Mouse (Mus musculus) spleen, postnatal 4 days (tissue): ENCODE results near the gene Tmem53.
"Not testable (repeated sequence)": the region's sequence is repeated elsewhere in the genome, so short reads cannot be mapped to it uniquely, and the experiment has no call there.

ENCODE experiments used
- DNase-seq, 2 experiments: peaks; one replicate each; pipeline ENCODE4 v3.0.0; 2022; ENCODE audit warnings: low spot score in 2 of 2

Tmem53 gene

DNA sequence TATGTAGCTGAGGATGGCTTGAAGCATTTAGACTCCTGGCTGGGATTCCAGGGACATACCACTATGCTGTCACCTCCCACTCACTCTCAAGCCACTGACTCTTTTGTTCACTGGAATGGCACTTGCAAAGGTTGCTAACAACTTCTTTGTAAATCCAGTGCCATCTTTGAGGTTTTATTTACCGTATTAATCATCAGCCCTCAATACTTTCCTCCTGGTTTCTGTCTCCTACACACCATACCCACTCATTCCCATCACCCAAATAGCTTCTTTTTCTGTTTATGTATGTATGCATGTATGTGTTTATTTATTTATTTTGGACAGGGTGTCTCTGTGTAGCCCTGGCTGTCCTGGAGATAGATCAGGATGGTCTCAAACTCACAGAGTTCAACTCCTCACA, 769 bp upstream of the Tmem53 start:
- no peak for DNase-seq

DNA sequence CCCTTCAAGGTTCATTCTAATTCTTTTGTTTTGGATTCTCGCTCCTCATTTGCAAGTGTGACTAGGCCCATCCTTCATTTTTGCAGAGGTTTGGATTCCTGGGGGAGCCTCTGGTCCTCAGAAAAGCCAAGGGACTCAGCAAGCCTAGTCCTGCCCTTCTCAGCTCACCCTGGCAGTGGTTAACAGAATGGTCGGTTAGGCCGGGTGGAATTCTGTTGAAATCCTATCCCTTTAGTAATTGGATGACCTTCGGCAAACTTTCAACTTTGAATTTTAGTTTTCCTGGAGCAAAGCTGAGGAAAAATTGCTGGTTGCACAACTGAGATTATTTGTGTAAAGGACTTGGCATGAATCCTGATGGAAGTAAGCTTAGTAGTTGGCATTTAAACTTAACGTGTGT, 600 bp downstream of the Tmem53 start:
- DNase-seq: no peak

DNA sequence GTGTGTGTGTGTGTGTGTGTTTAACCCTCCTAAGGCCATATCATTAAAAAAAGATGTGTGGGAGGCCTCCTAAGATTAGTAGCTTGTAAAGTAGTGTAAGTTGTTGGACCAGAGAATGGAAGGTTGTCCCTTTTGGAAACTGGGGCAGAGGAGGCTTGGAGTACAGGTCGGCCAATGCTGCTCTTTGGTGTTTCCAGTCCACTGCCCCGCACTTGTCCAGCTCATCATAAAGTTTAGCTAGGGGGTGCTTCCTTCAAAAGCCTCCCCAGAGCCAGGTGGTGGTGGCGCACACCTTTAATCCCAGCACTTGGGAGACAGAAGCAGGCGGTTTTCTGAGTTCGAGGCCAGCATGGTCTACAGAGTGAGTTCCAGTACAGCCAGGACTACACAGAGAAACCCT, 1.0 kb downstream of the Tmem53 start:
- no peak for DNase-seq

DNA sequence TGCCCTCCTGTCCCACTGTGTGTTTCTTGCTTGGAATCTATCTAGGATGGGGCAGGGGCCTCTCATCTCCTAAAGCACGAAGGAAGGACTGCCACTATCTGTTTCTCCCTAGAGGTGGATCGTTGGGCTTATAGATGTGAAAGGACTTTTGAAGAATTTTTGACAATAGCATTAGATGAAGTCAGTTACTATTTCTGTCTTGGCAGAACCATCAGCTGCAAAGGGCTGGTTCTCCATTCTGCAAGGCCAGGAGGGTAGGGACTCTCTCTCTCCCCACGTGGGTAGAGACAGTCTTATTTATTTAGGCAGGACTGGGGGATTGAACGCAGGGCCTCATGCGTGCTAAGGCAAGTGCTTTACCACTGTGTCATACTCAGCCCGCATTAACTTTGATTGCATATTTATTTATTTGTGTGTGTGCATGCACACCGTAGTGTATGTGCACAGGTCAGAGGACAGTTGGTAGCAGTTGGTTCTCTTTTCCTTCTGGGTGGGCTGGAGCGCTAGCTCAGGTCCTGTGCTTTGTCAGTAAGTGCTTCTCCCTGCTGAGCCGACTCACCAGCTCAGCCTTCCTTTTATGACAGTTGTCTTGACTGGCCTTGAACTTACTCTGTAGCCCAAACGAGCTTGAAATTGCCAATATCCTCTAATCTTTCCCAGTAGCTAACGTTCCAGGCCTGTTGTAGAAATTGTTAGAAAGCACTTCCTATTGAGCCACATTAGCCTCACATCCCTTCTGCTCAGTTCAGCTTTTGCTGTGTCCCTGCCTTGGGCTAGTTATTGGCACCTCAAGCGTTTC, 1.7 kb downstream of the Tmem53 start:
- no peak for DNase-seq

DNA sequence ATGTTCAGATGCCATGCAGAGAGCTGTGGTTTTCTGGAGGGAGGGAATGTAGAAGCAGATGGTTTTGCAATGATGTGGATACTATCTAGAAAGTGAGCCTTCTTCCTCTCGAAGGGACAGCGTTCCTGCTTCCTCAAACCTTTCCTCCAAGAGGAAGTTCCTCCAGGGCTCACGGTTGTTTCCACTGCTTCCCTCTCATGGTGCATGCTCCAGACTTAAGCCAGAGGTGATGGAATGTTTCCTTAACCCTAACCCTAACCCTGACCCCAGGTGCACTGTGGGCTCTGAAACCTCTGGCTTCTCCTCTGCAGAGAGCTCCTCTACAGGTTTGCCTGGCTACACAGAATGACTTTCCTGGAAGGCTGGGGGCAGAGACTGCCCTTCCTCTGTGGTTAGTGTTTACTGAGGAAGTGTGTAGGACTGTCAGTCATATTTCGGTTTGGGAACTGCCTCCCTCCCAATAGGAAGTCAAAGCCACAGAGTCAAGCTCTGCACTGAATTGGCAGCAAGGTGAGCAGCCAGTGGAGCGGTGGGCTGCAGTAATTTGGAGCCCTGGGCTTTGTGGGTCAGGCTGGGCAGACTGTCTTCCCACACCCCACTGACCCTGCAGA, 2.4 kb downstream of the Tmem53 start:
- no peak for DNase-seq

DNA sequence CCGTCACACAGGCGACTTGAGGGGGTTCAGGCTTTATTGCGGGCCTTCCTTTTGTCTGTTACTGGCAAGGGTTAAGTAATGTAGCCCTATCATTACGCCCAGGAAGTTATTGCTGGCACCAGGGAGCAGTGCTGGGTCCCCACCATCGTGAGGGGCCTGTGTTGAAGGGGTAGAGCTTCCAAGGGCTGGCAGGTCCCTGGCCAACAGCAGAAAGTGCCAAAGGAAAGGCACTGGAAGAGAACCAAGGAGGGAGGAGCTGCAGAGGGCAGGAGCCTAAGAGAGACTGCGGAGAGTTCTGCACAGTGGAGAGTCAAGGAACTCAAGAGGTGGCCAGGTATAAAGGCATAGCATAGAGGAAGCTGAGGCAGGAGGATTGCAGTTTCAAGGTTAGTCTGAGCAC, 2.9 kb downstream of the Tmem53 start:
- DNase-seq: no peak

DNA sequence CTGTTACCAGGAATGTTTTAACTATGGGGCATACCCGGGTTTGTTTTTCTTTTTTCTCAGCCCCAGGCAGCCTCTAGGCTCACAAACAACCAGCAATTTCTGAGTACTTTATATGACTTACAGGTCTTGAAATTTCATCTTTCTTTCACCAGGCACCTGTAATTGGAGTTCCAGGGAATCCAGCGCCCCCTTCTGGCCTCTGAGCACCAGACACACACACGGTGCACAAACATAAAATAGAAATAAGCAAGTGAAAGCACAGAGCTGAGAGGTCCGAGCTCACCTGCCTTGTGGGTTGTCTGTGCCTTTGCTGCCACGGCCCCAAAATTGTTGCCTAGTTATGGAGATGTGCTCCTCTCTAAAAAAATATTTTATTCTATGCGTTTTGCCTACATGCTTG, 8.2 kb downstream of the Tmem53 start:
- DNase-seq: not testable (repeated sequence)

DNA sequence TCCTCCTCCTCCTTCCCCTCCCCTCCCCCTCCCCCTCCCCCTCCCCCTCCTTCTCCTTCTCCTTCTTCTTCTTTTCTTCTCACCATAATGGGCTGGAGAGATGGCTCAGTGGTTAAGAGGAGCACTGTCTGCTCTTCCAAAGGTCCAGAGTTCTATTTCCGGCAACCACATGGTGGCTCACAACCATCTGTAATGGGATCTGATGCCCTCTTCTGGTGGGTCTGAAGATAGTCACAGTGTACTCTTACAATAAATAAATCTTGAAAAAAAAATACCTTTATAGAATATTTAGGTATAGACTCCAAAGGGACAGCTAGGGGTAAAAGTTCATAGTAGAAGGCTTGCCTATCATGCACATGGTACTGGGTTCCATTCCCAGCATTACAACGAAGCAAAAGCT, 9.5 kb downstream of the Tmem53 start:
- DNase-seq: no peak

DNA sequence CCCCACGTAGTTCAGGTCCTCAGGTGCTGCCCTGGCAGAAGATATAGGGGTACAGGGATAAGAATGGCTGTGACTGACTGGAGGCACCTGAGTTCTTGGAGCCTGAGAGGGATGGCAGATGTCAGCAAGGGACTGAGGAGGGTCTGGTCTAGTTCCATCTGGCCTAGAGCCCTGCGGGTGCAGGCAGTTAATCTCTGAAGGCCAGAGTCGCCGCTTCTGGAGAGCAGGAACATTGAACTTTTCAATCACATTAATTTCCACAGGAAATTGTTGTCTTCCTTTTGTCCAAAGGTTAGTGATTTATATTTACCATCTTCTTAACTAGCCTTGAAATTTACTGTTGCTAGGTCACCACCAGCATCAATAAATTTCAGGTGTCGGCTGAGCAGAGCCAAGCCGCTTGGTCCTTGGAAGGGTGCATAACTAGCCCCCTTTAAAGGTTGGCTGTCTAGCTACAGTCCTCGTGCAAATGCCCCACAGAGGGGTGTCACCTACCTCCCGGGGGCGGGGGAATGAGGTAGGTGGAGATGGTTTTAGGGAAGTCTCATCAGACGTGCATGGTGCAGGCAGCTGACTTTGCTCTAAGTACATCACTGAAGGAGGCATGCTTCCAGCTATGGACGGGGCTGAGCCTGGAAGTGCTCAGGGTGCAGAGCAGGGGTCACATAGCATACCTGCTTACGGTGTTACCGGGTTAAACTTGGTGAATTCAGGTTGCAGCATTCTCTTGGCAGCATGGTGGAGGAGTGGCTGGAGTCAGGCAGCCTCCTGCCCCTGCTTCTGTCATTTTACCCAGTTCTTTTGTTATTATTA, 10.6 kb downstream of the Tmem53 start:
- DNase-seq: peak in 1 of 2 experiments; percentile 11

DNA sequence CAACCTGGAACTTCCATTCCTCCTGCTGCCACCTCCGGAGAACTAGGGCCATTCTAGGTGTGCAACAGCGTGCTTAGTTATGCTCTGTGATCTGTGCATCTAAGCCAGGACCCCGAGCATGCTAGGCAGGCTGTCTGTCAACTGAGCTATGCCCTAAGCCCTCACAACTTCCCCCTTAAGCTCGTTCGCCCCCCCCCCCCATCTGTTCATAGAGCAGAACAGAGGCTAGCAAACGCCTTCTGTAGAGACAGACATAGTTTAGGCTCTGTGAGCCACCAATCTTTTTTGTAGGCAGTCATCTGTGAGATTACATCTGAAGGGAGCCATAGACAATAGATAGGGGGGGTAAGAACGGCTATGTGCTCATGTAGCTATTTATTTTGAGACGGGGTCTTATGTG, 11.2 kb downstream of the Tmem53 start:
- DNase-seq: no peak

DNA sequence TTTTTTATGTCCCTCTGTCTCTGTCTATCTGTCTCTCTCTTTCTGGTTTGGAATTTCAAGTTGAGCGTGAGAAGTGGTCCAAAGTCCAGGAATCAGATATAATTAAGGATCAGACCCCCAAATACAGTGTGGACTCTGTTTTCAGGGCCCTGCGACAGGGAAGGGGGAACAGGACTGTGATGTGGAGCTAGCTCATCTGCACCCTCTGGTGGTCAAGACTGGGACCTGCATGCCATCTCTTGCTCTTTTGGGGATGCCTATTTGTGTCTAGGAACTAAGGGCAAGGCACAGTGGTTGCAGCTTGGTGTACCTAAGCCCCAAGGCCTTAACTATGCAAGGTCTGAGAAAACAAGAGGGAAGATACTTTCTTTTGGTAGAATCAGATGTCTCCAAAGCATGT, 15.5 kb downstream of the Tmem53 start:
- DNase-seq: peak; percentile 74 to 87

DNA sequence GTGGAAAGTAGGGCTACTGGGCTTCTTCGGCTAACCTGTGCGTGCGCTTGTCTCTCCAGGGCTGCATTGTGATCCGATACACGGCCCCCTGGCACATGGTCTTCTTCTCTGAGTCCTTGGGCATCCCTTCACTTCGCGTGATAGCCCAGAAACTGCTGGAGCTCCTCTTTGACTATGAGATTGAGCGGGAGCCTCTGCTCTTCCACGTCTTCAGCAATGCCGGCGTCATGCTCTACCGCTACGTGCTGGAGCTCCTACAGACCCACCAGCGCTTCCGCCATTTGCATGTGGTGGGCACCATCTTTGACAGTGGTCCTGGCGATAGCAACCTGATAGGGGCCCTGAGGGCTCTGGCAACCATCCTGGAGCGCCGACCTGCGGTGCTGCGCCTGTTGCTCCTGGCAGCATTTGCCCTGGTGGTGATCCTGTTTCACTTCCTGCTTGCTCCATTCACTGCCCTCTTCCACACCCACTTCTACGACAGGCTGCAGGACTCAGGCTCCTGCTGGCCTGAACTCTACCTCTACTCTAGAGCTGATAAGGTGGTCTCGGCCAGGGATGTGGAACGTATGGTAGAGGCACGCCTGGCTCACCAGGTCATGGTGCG, 16.2 kb downstream of the Tmem53 start:
- no peak for DNase-seq

DNA sequence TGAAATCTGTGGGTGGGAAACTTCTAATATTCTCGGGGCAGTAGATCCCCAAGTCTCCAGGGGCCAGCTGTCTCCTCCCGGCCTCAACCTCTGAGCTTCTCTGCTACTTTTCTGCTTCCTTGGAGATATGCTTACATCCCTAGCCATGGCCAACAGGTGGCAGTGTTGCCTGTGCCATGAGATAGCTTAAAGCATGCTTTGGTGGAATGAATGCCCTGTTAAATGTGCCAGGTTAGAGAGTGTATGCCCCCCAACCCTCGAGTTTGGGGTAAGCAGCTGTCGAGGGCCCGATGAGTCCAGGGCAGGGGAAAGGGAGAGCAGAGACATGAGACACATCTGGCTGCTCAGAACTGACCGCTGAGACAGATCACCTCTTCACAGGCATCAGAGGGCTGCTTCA, 18.5 kb downstream of the Tmem53 start:
- peak; percentile 69 to 85 for DNase-seq

DNA sequence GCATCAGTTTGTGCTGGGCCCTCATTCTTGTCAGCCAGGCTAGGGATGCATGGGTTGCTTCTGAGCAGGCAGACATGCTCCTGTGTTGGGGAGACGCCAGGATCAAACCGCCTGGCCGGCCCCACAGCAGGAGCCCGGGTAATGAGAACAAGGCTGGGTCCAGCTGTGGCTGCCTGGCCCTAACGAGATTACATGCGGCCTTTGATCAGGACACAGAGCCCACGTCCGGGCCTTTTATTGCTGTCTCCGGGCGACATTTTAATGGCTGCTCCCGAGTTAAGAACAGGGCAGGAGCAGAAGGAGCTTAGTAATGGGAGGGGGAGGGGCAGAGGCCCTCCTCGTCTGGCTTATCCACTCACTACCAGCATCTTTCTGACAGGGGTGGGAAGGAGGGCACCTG, 20.7 kb downstream of the Tmem53 start:
- no peak for DNase-seq

DNA sequence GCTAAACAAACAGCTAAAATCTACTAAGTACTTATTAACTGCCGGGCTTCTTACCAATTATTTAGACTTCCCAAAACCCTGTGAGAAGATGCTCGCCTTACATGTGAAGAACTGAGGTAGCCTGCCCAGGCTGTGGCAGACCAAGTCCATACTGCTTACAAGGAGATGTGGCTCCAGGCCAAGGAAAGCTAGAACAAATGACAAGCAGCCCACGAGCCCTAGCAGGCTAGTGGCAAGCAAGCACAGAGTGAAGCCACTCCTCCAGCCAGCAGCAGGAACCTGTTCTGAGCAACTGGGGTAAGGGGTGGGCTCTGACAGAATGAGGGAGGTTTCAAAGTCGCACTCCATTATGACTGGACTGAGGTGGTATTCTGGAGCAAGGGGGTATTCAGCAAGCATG, 23.0 kb downstream of the Tmem53 start:
- no peak for DNase-seq

DNA sequence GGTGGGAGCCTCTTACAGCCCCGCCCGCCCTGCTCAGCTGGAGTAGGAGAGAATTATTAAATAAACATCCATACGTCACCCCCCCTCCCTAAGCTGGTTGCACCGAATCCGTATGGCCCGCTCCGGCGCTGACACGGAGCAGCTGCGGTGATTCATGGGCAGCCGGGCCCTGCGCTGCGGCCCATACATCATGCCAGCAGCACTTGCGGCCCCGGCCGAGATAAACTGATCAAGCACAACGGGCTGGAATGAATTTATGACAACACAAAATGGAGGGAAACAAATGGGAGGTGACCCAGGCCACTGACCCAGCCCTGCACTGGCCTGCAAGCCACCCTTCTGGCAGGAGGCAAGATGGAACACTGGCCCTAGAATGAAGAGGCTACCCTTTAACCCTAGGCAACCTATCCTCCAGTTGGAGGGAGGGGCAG, 24.5 kb downstream of the Tmem53 start:
- no peak for DNase-seq

DNA sequence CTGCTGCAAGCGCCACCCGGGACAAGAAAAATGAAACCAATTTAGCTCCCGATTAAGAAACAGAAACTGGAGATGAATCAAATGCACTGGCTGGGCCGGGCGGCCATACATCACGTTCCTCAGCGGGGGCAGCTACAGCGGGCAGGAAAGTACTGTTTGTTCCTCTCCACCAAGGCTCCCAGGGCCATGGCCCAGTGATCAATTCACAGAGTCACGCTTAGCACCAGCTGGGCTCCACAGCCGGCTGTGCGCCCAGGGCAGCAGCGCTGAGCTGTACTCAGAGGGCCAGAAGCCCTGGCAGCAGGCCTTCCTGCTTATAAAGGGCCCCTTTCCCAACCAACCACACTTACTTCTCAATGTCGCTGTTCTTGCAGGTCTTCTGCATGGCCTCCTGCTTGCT, 25.3 kb downstream of the Tmem53 start:
- DNase-seq: no peak

DNA sequence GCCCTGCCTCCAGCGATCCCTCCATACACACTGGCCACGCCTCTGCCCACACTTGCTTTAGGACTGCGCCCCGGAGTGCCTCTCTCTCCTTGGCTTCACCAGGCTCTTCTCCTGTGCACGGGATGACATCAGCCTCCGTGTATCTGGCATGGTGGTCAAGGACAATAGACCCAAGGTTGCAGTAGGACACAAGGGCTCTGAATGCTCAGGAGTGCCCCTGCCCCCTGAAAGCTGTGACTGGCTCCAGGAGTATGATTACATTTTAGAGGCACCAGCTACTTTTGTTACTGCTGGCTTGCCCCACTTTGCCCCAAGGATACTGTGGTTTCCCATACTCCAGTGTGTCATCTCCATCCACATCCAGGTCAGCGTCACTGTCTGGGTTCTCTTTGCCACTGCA, 25.9 kb downstream of the Tmem53 start:
- no peak for DNase-seq

DNA sequence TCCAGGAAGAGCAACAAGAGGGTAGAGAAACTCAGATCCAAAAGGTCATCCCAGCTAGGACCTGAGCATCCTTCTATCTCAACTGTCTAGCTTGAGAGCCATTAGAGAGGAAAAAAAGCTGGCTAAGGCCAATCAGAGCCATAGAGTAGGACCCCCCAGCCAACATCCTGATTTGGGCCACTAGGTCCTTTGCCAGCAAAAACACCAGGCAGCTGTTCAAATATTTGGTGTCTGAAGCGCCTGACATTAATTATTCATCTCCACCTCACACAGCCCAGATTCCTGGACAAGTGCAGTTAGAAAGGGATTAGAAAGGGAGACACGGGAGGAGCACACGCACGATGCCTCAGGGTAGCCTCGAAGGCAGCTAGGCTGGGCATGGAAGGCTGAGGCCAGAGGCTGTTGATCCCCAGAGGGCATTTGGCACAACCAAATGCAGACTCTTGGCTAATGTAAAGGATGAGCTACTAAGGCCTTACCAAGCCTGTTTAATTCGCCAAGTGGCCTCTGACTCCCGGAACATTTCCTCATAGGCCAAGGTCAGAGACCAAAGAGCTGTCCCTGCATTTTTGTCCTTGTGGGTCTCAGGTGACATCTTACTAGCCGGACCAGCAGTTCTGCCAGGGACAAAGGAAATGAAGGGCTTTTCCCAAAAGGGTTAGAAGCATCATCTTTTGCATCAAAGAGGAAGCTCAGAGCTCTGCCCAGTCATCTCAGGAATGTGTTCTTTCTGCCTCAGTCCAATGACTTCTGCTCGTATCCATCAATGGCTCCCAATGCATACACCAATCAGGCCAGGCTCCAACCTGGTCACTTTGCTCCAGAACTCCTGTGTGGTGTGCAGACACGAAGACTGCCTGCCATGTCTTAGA, 26.9 kb downstream of the Tmem53 start:
- no peak for DNase-seq

DNA sequence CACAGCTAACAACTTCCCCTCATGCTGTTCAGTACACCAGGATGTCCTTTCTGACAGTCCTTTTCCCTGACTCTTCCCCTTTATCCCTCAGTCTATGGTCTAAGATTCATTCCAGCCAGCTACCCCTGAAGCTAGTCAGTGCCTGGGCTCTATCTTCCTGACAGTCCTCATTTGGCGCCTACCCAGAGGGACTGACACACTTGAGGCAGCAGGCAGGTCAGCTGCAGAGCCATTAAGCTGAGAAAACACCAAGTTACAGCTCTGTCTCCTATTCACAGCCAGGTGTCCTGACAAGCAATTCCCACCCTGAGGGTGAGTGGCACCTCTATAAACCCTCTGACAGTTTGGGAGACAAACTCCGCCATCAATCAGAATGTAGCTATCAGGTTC, 27.5 kb downstream of the Tmem53 start:
- DNase-seq: no peak

DNA sequence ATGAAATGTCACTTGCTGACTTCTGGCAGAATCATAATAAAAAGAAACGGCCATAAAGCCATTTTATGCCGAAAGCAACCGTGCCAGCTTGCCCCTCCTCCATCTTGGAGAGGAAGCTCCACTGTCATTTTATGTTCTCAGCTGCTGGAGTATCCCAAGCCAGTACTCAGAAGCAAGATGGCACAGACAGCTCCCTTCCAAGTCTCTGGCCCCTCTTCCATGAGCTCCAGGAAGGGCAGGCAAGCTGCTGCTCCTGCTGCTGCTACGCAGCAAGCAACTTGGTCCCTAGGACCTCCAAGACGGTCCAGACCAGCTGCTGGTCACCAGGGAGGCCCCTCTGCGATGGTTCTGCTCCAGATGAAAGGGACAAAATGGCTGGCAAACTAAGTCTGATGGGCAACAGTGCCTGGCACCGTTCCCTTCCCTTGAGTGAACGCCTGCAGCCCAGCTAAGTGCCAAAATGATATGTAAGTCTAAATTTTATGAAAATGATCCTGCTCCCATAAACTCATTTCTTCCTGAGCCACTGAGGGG, 28.7 kb downstream of the Tmem53 start:
- no peak for DNase-seq
